Mouse (Mus musculus) megakaryocyte, embryonic 14.5 days (primary cell): ENCODE results near the gene Plin2.
"Not testable (repeated sequence)": the region's sequence is repeated elsewhere in the genome, so short reads cannot be mapped to it uniquely, and the experiment has no call there.

Experiments
- FLI1 ChIP-seq: IDR thresholded peaks from 2 replicates; pipeline ENCODE4 v1.6.1; 2012; ENCODE audit warnings: low read length, inconsistent platforms, mixed read lengths
- GATA1 ChIP-seq: IDR thresholded peaks from 3 replicates; pipeline ENCODE4 v1.6.1; 2012; ENCODE audit warnings: mixed read lengths, low read length, inconsistent platforms, borderline replicate concordance

DNA sequence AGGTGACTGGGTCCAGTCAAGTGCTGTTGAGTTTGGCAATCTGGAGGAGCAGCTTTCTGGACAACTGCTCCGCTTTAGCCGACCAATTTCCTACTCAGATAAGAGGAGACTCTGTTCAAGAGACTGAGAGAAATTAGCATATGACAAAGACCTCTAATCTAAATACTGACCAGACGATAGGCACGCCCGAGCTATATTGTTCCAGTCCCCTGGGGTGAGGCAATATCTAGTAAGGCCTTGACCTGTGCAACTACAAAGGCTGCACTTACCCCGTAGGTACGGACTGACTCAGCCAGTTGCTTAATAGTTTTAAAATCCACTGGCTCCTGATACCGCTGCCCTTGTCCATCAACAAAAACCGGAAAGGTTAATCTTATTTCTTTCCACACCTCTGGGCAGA, 32.3 kb downstream of the Plin2 start:
- not testable (repeated sequence) for TF ChIP-seq GATA1, FLI1
